Mouse (Mus musculus) effector memory CD4-positive, alpha-beta T cell, adult 5 months (primary cell): ENCODE data around the gene Oas1h. TPM values are rescaled to one million over a fixed set of nuclear protein-coding genes. Genes with fewer than 3 reads are reported as not detected.

ENCODE experiments used
- polyA plus RNA-seq: library from polyadenylated mRNA; unstranded; fragments of 100-300 nt; shearing (Covaris generic); gene quantifications from one replicate; pipeline ENCODE4 v1.2.1, GENCODE M21; 2017

The Oas1h gene
- not detected for polyA plus RNA-seq

DNA sequence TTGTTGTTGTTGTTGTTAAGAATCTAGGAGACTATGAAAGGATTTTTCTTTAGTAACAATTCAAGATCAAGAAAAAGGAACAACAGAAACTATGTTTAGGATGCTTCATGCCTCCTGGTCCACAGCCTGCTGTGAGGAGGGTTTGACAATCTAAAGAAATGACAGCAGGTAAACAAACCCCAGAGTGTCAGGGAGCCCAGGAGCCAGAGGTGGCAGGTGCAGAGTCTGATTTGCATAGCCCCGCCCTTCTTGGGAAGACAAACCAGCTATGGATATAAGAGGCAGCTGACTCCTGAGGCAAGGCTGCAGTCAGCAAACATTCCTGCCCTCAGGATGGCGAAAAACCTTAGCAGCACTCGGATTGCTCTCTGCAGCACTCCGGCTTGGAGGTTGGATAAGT is at the start of gene Oas1h:
Gene Oas1h (plus strand): TSS at position 301 of the 400 bp plus-strand sequence.

DNA sequence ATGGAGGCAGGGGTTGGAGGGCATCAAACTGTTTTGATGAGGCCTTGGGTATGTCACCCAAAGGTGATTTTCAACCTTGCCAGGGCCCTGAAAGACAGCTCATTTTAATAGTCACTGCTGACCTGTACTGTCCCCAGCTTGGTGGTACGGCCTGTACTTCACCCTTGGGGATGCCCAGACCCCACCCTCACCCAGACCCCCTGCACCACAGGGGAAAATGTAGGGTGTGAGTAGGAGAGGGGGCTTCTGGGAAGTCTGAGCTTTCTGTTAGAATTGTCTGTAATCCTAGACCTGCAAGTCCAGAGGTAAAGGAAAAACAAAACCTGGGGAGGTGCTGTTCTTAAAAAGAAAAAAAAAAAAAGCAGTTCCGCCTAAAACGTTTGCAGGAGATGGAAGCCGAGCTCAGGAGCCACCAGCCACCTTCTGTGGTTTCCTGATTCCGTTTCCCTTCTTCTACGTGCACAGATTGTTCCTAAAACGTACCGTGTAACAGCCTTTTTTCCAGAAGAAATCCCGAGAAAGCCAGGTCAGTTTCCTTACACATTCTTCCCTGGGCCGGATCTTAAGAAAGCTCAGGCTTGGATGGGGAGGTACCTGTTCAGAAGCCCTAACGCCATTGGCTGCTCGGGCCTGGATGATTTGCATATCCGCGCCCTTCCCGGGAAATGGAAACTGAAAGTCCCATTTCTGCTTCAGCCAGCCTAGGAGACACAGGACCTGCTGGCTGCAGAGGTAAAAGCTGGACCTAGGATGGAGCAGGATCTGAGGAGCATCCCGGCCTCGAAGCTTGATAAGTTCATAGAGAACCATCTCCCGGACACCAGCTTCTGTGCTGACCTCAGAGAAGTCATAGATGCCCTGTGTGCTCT is 49.0 kb upstream of the Oas1h start, which contains the start of gene Oas1c:
Gene Oas1c (minus strand): TSS at position 564 of the 869 bp plus-strand sequence.

GRCm38 (mm10) chr5:120847067-120847466 is 14.2 kb upstream of the Oas1h start, which contains the start of gene Oas1f:
Oas1f (plus strand) TSS chr5:120847367.

GRCm38 (mm10) chr5:120887413-120887812 is 26.2 kb downstream of the Oas1h start, which contains the start of gene Oas1g:
Oas1g (minus strand) TSS chr5:120887613.

DNA sequence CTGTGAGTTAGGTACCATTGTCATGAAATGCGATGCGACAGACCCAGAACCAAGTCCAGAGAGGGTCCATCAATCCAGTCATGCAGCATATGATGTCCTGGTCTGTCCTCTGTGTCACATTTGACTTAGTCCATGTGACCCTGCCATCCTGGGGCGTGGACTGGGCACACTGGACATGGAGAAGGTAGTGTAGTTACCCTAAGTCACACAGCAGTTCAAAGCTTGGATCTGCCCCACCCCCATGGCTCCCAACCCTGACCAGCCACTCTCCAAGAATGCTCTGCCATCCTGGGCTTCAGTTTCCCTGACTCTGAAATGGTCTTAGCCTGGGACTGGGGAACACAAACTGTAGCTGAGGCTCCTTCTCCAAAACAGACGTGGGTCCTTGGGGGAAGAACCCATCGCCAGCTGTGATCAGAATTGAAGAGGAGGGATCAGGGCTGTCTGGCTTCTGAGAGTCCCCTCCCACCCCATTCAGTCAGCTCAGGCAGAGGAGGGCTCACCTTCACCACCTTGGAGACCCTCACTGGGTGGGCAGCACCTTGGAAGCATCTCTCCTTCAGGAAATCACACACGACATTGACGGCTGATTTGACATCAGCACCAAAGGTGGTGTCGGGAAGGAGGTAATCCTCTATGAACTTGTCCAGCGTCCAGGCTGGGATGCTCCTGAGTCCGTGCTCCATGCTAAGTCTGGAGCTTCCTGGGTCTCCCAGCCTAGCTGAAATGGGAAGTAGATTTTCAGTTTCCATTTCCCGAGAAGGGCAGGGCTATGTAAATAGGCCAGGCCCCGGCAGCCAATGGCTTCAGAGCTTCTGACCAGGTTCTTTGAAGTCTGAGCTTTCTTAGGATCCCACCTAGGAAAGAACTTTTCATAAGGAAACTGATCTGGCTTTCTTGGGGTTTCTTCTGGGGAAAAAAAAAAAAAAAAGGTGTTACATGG is 45.8 kb downstream of the Oas1h start, which contains the start of gene Oas1a:
Gene Oas1a (minus strand): TSS at position 731 of the 943 bp plus-strand sequence.

DNA sequence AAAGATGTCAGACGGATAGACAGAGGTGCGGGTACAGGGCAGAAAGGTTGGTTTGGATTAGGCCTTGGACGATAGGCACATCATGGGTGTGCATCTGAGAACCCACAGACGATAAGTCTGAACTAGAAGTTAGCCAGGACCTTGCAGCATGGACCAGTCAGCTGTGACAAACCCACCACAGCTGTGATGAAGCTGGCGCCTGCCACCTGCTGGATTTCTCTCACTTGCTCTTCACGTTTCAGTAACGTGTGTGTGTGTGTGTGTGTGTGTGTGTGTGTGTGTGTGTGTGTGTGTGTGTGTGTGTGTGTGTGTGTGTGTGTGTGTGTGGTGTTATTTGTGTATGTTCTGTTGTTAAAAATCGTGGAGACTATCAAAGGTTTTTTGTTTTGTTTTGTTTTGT is 53.0 kb downstream of the Oas1h start, which contains the start of gene Oas1d:
Gene Oas1d (plus strand): TSS at position 333 of the 400 bp plus-strand sequence.

Other genes with a start within 250 kb of the Oas1h start
- 3.3 TPM for gene Rita1, start 248.8 kb upstream of the Oas1h start, polyA plus RNA-seq
- gene Ddx54, start 248.7 kb upstream of the Oas1h start, polyA plus RNA-seq, result 75.4 TPM
- not detected for gene Cfap73, start 227.2 kb upstream of the Oas1h start, polyA plus RNA-seq
- 9.0 TPM for gene Rasal1, start 212.6 kb upstream of the Oas1h start, polyA plus RNA-seq
- 243 TPM for gene Dtx1, start 149.5 kb upstream of the Oas1h start, polyA plus RNA-seq
- 0.76 TPM for gene Oas2, start 111.6 kb upstream of the Oas1h start, polyA plus RNA-seq
- gene Oas3, start 83.8 kb upstream of the Oas1h start, polyA plus RNA-seq, result 15.3 TPM
- gene Oas1e, start 65.9 kb upstream of the Oas1h start, polyA plus RNA-seq, result not detected
- gene Oas1c, start 48.9 kb upstream of the Oas1h start, polyA plus RNA-seq, result 7.7 TPM
- not detected for gene Oas1f, start 14.1 kb upstream of the Oas1h start, polyA plus RNA-seq
- gene Oas1g, start 26.2 kb downstream of the Oas1h start, polyA plus RNA-seq, result 1.4 TPM
- 41.5 TPM for gene Oas1a, start 46.1 kb downstream of the Oas1h start, polyA plus RNA-seq
- gene Oas1d, start 53.1 kb downstream of the Oas1h start, polyA plus RNA-seq, result not detected
- gene Rph3a, start 148.7 kb downstream of the Oas1h start, polyA plus RNA-seq, result not detected